Mouse (Mus musculus) Patski (cell line): ENCODE measurements around the gene Crtac1. TPM values are rescaled to one million over a fixed set of nuclear protein-coding genes. Genes with fewer than 3 reads are reported as not detected.

Experiments
- ATAC-seq: fragments of 100-300 bp; one replicate; pipeline ENCODE4 v1.8.0; 2021
- CTCF ChIA-PET: fragments of 350-600 bp; sonication (Branson Sonifier 250); formaldehyde crosslinking; loops from one replicate; lab custom pipeline; 2022; ENCODE audit warnings: inconsistent platforms; lab: Charles Lee
- POLR2A ChIA-PET: fragments of 350-600 bp; sonication (Branson Sonifier 250); formaldehyde crosslinking; loops from one replicate; lab custom pipeline; 2022; ENCODE audit warnings: antibody characterized with exemption, inconsistent platforms; lab: Charles Lee
- DNase-seq: peaks from one replicate; pipeline ENCODE4 v3.0.0-alpha.2; 2011; ENCODE audit warnings: low read depth, low spot score
- H3K27me3 ChIP-seq: fragments of 371-371 bp; one replicate; pipeline ENCODE4 v1.5.1; 2021
- CTCF ChIP-seq: fragments of 100-300 bp; IDR thresholded peaks from one replicate; pipeline ENCODE4 v1.5.1; 2021
- in situ Hi-C: fragments of 300-500 bp; cut with MboI; formaldehyde crosslinking; loops from 3 replicates; pipeline ENCODE4 v1.11.1; 2018; ENCODE audit warnings: low pct_unique_long_range_greater_than_20kb, mixed read lengths
- polyA plus RNA-seq: library from polyadenylated mRNA; unstranded; gene quantifications from one replicate; pipeline ENCODE4 v1.2.3, GENCODE M21; 2021

The Crtac1 gene
- polyA plus RNA-seq, 1 experiment from 2014 or later = 15.3 TPM

- H3K27me3 ChIP-seq = peaks cover 59% of the 10 kb centered on the region
- in situ Hi-C loops = loop anchor here (5.0 to 10.0 kb wide), 3 partner anchors 111 to 428 kb away; no protein-coding TSS in a partner anchor
- ChIA-PET POLR2A (interaction anchor here (0.6 kb wide), 2 partner anchors 197 to 479 kb away, joined by 3 read pairs; no protein-coding TSS in a partner anchor), CTCF (interaction anchor here (0.7 to 2.5 kb wide), 16 partner anchors 9 to 460 kb away, joined by 3 to 28 read pairs (median 4); no protein-coding TSS in a partner anchor)
- TF ChIP-seq CTCF = no peak
- DNase-seq (no peak), ATAC-seq (no peak)
These were observed 115.1 kb downstream of the Crtac1 start for GRCm38 (mm10) chr19:42316525-42316924.

- POLR2A ChIA-PET = interaction anchor here (0.6 to 1.1 kb wide), 2 partner anchors 114 to 198 kb away, joined by 3 read pairs; no protein-coding TSS in a partner anchor
- H3K27me3 ChIP-seq = peaks cover 62% of the 10 kb centered on the region
- ATAC-seq = peak; percentile 76
- CTCF ChIA-PET = interaction anchor here (0.6 to 2.5 kb wide), 32 partner anchors 9 to 1080 kb away, joined by 3 to 28 read pairs (median 3); no protein-coding TSS in a partner anchor
- in situ Hi-C loops = loop anchor here (5.0 to 10.0 kb wide), 3 partner anchors 111 to 429 kb away; no protein-coding TSS in a partner anchor
- peak; percentile 27 for DNase-seq
- TF ChIP-seq CTCF = peak; percentile 98
These were observed 115.7 kb downstream of the Crtac1 start for GRCm38 (mm10) chr19:42315914-42316313.

GRCm38 (mm10) chr19:42315070-42315679 lies 116.4 kb downstream of the Crtac1 start:
- ATAC-seq (no peak), DNase-seq (no peak)
- ChIA-PET POLR2A (interaction anchor here (1.1 kb wide), 1 partner anchor 115 kb away, joined by 3 read pairs; no protein-coding TSS in a partner anchor), CTCF (interaction anchor here (0.6 to 2.5 kb wide), 28 partner anchors 8 to 1081 kb away, joined by 3 to 28 read pairs (median 3); no protein-coding TSS in a partner anchor)
- in situ Hi-C loops = loop anchor here (5.0 to 10.0 kb wide), 3 partner anchors 112 to 430 kb away; no protein-coding TSS in a partner anchor
- H3K27me3 ChIP-seq = peaks cover 64% of the 10 kb centered on the region
- TF ChIP-seq CTCF = no peak

- in situ Hi-C loops = loop anchor here (10.0 kb wide), 1 partner anchor 433 kb away; no protein-coding TSS in a partner anchor
- TF ChIP-seq CTCF = no peak
- ATAC-seq = no peak
- CTCF ChIA-PET = interaction anchor here (1.3 kb wide), 1 partner anchor 342 kb away, joined by 4 read pairs; no protein-coding TSS in a partner anchor
- H3K27me3 ChIP-seq = peaks cover 75% of the 10 kb centered on the region
- no peak for DNase-seq
- POLR2A ChIA-PET = no interaction called here
These were observed 119.4 kb downstream of the Crtac1 start for GRCm38 (mm10) chr19:42312191-42312590.

GRCm38 (mm10) chr19:42311332-42311731 lies 120.3 kb downstream of the Crtac1 start:
- no peak for TF ChIP-seq CTCF
- POLR2A ChIA-PET = no interaction called here
- in situ Hi-C loops = loop anchor here (10.0 kb wide), 1 partner anchor 433 kb away; no protein-coding TSS in a partner anchor
- DNase-seq (no peak), ATAC-seq (no peak)
- CTCF ChIA-PET = interaction anchor here (1.4 kb wide), 1 partner anchor 22 kb away, joined by 4 read pairs; no protein-coding TSS in a partner anchor
- peaks cover 79% of the 10 kb centered on the region for H3K27me3 ChIP-seq

GRCm38 (mm10) chr19:42308931-42309330 lies 122.7 kb downstream of the Crtac1 start:
- ChIA-PET CTCF (no interaction called here), POLR2A (no interaction called here)
- no peak for ATAC-seq
- peaks cover 63% of the 10 kb centered on the region for H3K27me3 ChIP-seq
- no peak for TF ChIP-seq CTCF
- in situ Hi-C loops = no loop called here
- no peak for DNase-seq

GRCm38 (mm10) chr19:42307019-42307418 lies 124.6 kb downstream of the Crtac1 start:
- no peak for TF ChIP-seq CTCF
- ChIA-PET POLR2A (no interaction called here), CTCF (interaction anchor here (1.5 kb wide), 1 partner anchor 9 kb away, joined by 6 read pairs; no protein-coding TSS in a partner anchor)
- in situ Hi-C loops = no loop called here
- no peak for ATAC-seq
- no peak for DNase-seq
- peaks cover 62% of the 10 kb centered on the region for H3K27me3 ChIP-seq

- DNase-seq (no peak), ATAC-seq (no peak)
- H3K27me3 ChIP-seq = peaks cover 60% of the 10 kb centered on the region
- in situ Hi-C loops = no loop called here
- ChIA-PET CTCF (no interaction called here), POLR2A (no interaction called here)
- TF ChIP-seq CTCF = no peak
These were observed 125.4 kb downstream of the Crtac1 start for GRCm38 (mm10) chr19:42306202-42306601.

GRCm38 (mm10) chr19:42305746-42306145 lies 125.8 kb downstream of the Crtac1 start:
- ChIA-PET POLR2A (no interaction called here), CTCF (no interaction called here)
- DNase-seq (no peak), ATAC-seq (no peak)
- in situ Hi-C loops = no loop called here
- TF ChIP-seq CTCF = no peak
- H3K27me3 ChIP-seq = peaks cover 56% of the 10 kb centered on the region

- H3K27me3 ChIP-seq = peaks cover 50% of the 10 kb centered on the region
- DNase-seq (no peak), ATAC-seq (no peak)
- ChIA-PET CTCF (interaction anchor here (0.7 kb wide), 1 partner anchor 11 kb away, joined by 3 read pairs; no protein-coding TSS in a partner anchor), POLR2A (no interaction called here)
- in situ Hi-C loops = no loop called here
- no peak for TF ChIP-seq CTCF
These were observed 127.1 kb downstream of the Crtac1 start for GRCm38 (mm10) chr19:42304506-42304905.
